Mouse (Mus musculus) limb, embryonic 15.5 days (tissue): ENCODE measurements around the gene Selenom. TPM values are rescaled to one million over a fixed set of nuclear protein-coding genes. Genes with fewer than 3 reads are reported as not detected.

Source experiments
- ATAC-seq: fragments of 200-750 bp; cut with Nextera tagmentation; 2 replicates; pipeline ENCODE4 v1.8.0; 2017; ENCODE audit warnings: low read depth, moderate TSS enrichment; ENCODE audit not compliant: insufficient number of reproducible peaks, low FRiP score, low TSS enrichment
- H3K27ac ChIP-seq: fragments of 300-500 bp; sonication (generic); 2 replicates; pipeline ENCODE4 v1.5.1; 2015; ENCODE audit warnings: moderate library complexity, mild to moderate bottlenecking, inconsistent platforms
- H3K27me3 ChIP-seq: fragments of 300-500 bp; sonication (generic); 2 replicates; pipeline ENCODE4 v1.6.1; 2015; ENCODE audit warnings: inconsistent platforms
- H3K36me3 ChIP-seq: fragments of 300-500 bp; sonication (generic); 2 replicates; pipeline ENCODE4 v1.6.1; 2015; ENCODE audit warnings: inconsistent platforms
- H3K4me1 ChIP-seq: fragments of 300-500 bp; sonication (generic); 2 replicates; pipeline ENCODE4 v1.6.1; 2015; ENCODE audit warnings: inconsistent platforms
- H3K4me2 ChIP-seq: fragments of 300-500 bp; sonication (generic); 2 replicates; pipeline ENCODE4 v1.6.1; 2015; ENCODE audit warnings: mild to moderate bottlenecking, inconsistent platforms
- H3K4me3 ChIP-seq: fragments of 300-500 bp; sonication (generic); 2 replicates; pipeline ENCODE4 v1.5.1; 2015; ENCODE audit warnings: mild to moderate bottlenecking, inconsistent platforms
- H3K9ac ChIP-seq: fragments of 300-500 bp; sonication (generic); 2 replicates; pipeline ENCODE4 v1.6.1; 2015; ENCODE audit warnings: inconsistent platforms
- H3K9me3 ChIP-seq: fragments of 300-500 bp; sonication (generic); 2 replicates; pipeline ENCODE4 v1.6.1; 2016; ENCODE audit warnings: inconsistent platforms
- WGBS: fragments of 180-500 bp; shearing (Covaris S2); methylation state at CpG from one replicate; pipeline ENCODE4 v1.1.7; 2015; 5-methylcytosine and 5-hydroxymethylcytosine counted together
- polyA plus RNA-seq: library from polyadenylated mRNA; unstranded; fragments of >200 nt; fragmentation: Nextera tagmentation; extraction: Ambion mirVana; gene quantifications from 2 replicates; pipeline ENCODE4 v1.2.1, GENCODE M21; 2015

Selenom gene
- polyA plus RNA-seq, 1 experiment from 2014 or later = 215 TPM

- Histone ChIP-seq H3K4me2 (no peak overlapping the region), H3K27me3 (no peaks in the 10 kb centered on the region), H3K4me1 (0 out of 2 replicates have a peak, but pooled peaks cover 3% of the 10 kb centered on the region), H3K4me3 (no peak overlapping the region), H3K9ac (no peak overlapping the region), H3K27ac (no peak overlapping the region), H3K9me3 (no peaks in the 10 kb centered on the region), H3K36me3 (no peaks in the 10 kb centered on the region)
- WGBS = 91% methylated on average over 14 of the region's 14 CpGs
- ATAC-seq = no peak
Measured at GRCm38 (mm10) chr11:3495496-3495895, 19.0 kb upstream of the Selenom start.

GRCm38 (mm10) chr11:3496756-3497155, 17.7 kb upstream of the Selenom start:
- no peak overlapping the region for H3K9ac ChIP-seq
- H3K27ac ChIP-seq = no peak overlapping the region
- no peak overlapping the region for H3K4me2 ChIP-seq
- H3K9me3 ChIP-seq = no peaks in the 10 kb centered on the region
- no peak for ATAC-seq
- WGBS = 43% methylated on average over 5 of the region's 5 CpGs
- H3K27me3 ChIP-seq = no peaks in the 10 kb centered on the region
- H3K36me3 ChIP-seq = no peaks in the 10 kb centered on the region
- no peak overlapping the region for H3K4me3 ChIP-seq
- 0 out of 2 replicates have a peak, but pooled peaks cover 3% of the 10 kb centered on the region for H3K4me1 ChIP-seq

- Histone ChIP-seq H3K9ac (no peak overlapping the region), H3K27me3 (no peaks in the 10 kb centered on the region), H3K27ac (no peak overlapping the region), H3K9me3 (no peaks in the 10 kb centered on the region), H3K4me2 (no peak overlapping the region), H3K36me3 (no peaks in the 10 kb centered on the region), H3K4me3 (no peak overlapping the region), H3K4me1 (0 out of 2 replicates have a peak, but pooled peaks cover 3% of the 10 kb centered on the region)
- no peak for ATAC-seq
- WGBS = 91% methylated on average over 1 of the region's 1 CpGs
Measured at GRCm38 (mm10) chr11:3497296-3497695, 17.2 kb upstream of the Selenom start.

- WGBS = 74% methylated on average over 17 of the region's 17 CpGs
- Histone ChIP-seq H3K27me3 (peaks cover 3% of the 10 kb centered on the region; the same call in 1 of the 2 replicates), H3K27ac (no peak overlapping the region), H3K9me3 (no peaks in the 10 kb centered on the region), H3K4me2 (no peak overlapping the region), H3K36me3 (no peaks in the 10 kb centered on the region), H3K4me1 (no peaks in the 10 kb centered on the region), H3K4me3 (no peak overlapping the region), H3K9ac (no peak overlapping the region)
- ATAC-seq = no peak
Measured at GRCm38 (mm10) chr11:3502057-3502456, 12.4 kb upstream of the Selenom start.

GRCm38 (mm10) chr11:3502459-3503072, 11.9 kb upstream of the Selenom start:
- H3K27me3 ChIP-seq = peaks cover 3% of the 10 kb centered on the region; the same call in 1 of the 2 replicates
- no peaks in the 10 kb centered on the region for H3K9me3 ChIP-seq
- WGBS = 77% methylated on average over 18 of the region's 18 CpGs
- ATAC-seq = no peak
- H3K27ac ChIP-seq = no peak overlapping the region
- H3K4me1 ChIP-seq = no peaks in the 10 kb centered on the region
- no peak overlapping the region for H3K4me2 ChIP-seq
- no peak overlapping the region for H3K9ac ChIP-seq
- H3K36me3 ChIP-seq = no peaks in the 10 kb centered on the region
- H3K4me3 ChIP-seq = no peak overlapping the region

- no peak for ATAC-seq
- H3K4me2 ChIP-seq = no peak overlapping the region
Measured at GRCm38 (mm10) chr11:3503755-3504693, 10.5 kb upstream of the Selenom start.

GRCm38 (mm10) chr11:3508226-3508625, 6.3 kb upstream of the Selenom start:
- Histone ChIP-seq H3K27me3 (no peaks in the 10 kb centered on the region), H3K27ac (no peak overlapping the region), H3K36me3 (no peaks in the 10 kb centered on the region), H3K9ac (no peak overlapping the region), H3K4me2 (no peak overlapping the region), H3K9me3 (no peaks in the 10 kb centered on the region), H3K4me3 (no peak overlapping the region), H3K4me1 (no peaks in the 10 kb centered on the region)
- no peak for ATAC-seq
- 57% methylated on average over 7 of the region's 7 CpGs for WGBS

More at GRCm38 (mm10) chr11:3503755-3504693, 10.5 kb upstream of the Selenom start:
- WGBS = 58% methylated on average over 11 of the region's 11 CpGs
- H3K27ac ChIP-seq = no peak overlapping the region
- H3K36me3 ChIP-seq = no peaks in the 10 kb centered on the region
- H3K4me3 ChIP-seq = no peak overlapping the region
- no peaks in the 10 kb centered on the region for H3K4me1 ChIP-seq
- H3K9ac ChIP-seq = no peak overlapping the region
- peaks cover 3% of the 10 kb centered on the region; the same call in 1 of the 2 replicates for H3K27me3 ChIP-seq
- H3K9me3 ChIP-seq = no peaks in the 10 kb centered on the region

- ATAC-seq = no peak
- Histone ChIP-seq H3K36me3 (no peaks in the 10 kb centered on the region), H3K9ac (no peak overlapping the region), H3K4me2 (no peak overlapping the region), H3K4me1 (peaks cover 6% of the 10 kb centered on the region; the same call in 1 of the 2 replicates), H3K9me3 (no peaks in the 10 kb centered on the region), H3K27ac (no peak overlapping the region), H3K4me3 (no peak overlapping the region), H3K27me3 (no peaks in the 10 kb centered on the region)
- whole genome bisulfite sequencing = 69% methylated on average over 8 of the region's 8 CpGs
Measured at GRCm38 (mm10) chr11:3509181-3510085, 5.1 kb upstream of the Selenom start.

- Histone ChIP-seq H3K4me1 (peaks cover 9% of the 10 kb centered on the region; the same call in 1 of the 2 replicates), H3K36me3 (no peaks in the 10 kb centered on the region), H3K9me3 (no peaks in the 10 kb centered on the region), H3K9ac (no peak overlapping the region), H3K27ac (no peak overlapping the region), H3K4me2 (no peak overlapping the region), H3K4me3 (no peak overlapping the region), H3K27me3 (no peaks in the 10 kb centered on the region)
- 82% methylated on average over 2 of the region's 2 CpGs for WGBS
- no peak for ATAC-seq
Measured at GRCm38 (mm10) chr11:3510321-3510720, 4.2 kb upstream of the Selenom start.

GRCm38 (mm10) chr11:3513291-3513690, 1.2 kb upstream of the Selenom start:
- no peak overlapping the region for H3K4me3 ChIP-seq
- WGBS = 81% methylated on average over 6 of the region's 6 CpGs
- H3K9ac ChIP-seq = no peak overlapping the region
- H3K4me1 ChIP-seq = peaks cover 35% of the 10 kb centered on the region
- no peak for ATAC-seq
- H3K36me3 ChIP-seq = no peaks in the 10 kb centered on the region
- no peaks in the 10 kb centered on the region for H3K9me3 ChIP-seq
- H3K27me3 ChIP-seq = peaks cover 4% of the 10 kb centered on the region; the same call in 1 of the 2 replicates
- H3K4me2 ChIP-seq = no peak overlapping the region
- H3K27ac ChIP-seq = no peak overlapping the region

- Histone ChIP-seq H3K36me3 (peaks cover 12% of the 10 kb centered on the region; the same call in 1 of the 2 replicates), H3K27ac (peak overlapping the region; percentile 79), H3K4me2 (peak overlapping the region; percentile 60), H3K9me3 (no peaks in the 10 kb centered on the region), H3K4me1 (peaks cover 35% of the 10 kb centered on the region), H3K9ac (peak overlapping the region; percentile 46), H3K27me3 (peaks cover 4% of the 10 kb centered on the region; the same call in 1 of the 2 replicates), H3K4me3 (peak overlapping the region; percentile 55)
- WGBS = 8% methylated on average over 4 of the region's 4 CpGs
- no peak for ATAC-seq
Measured at GRCm38 (mm10) chr11:3515216-3515615, 732 bp downstream of the Selenom start.
